Mouse (Mus musculus) CH12.LX (cell line): ENCODE results near the gene Plek2.

Experiments
- CTCF ChIP-seq, 2 experiments: IDR thresholded peaks in 1 of 2; conservative IDR thresholded peaks in 1 of 2; 2 replicates each; pipeline ENCODE4 v1.5.1; 2011 to 2012; ENCODE audit warnings: low read depth in 2 of 2, low read length in 2 of 2, improper control_type of control experiment in 1 of 2, inconsistent platforms in 1 of 2, mild to moderate bottlenecking in 1 of 2, moderate library complexity in 1 of 2
- RCOR1 ChIP-seq: conservative IDR thresholded peaks from 2 replicates; pipeline ENCODE4 v1.6.1; 2012; ENCODE audit warnings: low read depth, mild to moderate bottlenecking, inconsistent platforms, low read length, improper control_type of control experiment

- TF ChIP-seq CTCF (conservative IDR thresholded peaks at IDR 0.05 in 1 of 2, IDR thresholded peaks at IDR 0.05 in 1 of 2; ENCODE audit: low read depth in 2 of 2, low read length in 2 of 2) (no peak), RCOR1 (no peak)
Observed at GRCm38 (mm10) chr12:78922058-78922457, 15.3 kb upstream of the Plek2 start.
